Mouse (Mus musculus): Measurements from ENCODE around the gene Kctd21.
A peak's percentile ranks its signal among the peaks of the same experiment; 100 is the strongest.

The Kctd21 gene

DNA sequence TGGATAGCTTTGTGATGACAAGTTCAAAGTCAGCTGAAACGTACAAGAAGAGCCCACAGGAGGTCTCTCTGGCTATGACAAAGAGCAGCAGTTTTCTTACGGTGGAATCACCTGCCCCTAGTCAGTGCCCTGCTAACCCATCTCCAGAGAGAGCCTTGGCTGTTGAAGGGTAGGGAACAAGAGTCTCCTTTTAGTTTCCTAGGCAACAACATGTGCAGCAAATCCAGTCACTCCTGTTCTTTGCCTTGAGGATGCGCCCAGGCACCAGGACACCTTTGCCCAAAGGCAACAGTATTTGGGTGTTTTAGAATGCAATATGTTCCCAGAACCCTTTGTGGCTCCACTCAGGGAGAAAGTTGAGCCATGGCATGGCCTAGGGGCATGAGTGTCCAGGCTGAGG lies 16.2 kb downstream of the Kctd21 start:
- DNase-seq (ENCODE audit: low spot score in 2 of 2), result no peak

DNA sequence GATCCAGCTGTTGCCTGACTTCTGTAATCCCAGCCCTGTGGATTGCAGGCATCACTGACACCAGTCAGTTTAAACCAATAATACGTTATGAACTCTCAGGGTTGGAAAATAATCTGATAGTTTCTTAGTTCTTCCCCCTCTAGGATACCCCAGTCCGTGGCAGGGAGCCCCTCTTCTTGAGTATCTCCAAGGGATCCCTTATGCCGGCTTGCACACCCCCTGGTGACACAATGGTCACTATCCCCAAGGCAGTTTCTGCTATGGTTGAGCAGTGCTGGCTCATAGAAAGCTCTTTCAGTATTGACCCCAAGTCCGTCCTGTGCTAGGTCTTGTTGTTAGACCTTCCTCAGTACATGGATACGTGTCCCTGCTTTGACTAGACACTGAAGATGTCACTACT lies 16.7 kb downstream of the Kctd21 start:
- no peak for DNase-seq (ENCODE audit: low spot score in 2 of 2)

DNA sequence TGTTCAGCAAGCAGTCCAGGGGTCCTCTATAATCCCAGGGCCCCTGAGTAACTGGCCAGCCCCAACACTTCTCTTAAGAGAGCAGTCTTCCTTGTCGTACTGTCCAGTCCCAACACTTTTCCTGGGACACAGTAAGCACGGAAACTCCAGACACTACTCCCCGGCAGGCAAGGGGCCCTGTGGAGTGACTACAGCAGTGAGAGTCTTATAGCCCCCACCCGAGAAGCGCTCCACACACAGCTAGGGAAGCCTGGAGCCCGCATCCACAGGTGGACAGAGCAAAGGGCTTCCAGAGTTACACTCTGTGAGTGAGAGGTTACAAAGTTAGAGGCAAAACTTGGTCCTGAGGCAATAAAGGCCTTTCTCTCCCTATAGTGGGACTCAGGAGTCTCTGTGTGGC lies 17.3 kb downstream of the Kctd21 start:
- no peak for DNase-seq (ENCODE audit: low spot score in 2 of 2)

DNA sequence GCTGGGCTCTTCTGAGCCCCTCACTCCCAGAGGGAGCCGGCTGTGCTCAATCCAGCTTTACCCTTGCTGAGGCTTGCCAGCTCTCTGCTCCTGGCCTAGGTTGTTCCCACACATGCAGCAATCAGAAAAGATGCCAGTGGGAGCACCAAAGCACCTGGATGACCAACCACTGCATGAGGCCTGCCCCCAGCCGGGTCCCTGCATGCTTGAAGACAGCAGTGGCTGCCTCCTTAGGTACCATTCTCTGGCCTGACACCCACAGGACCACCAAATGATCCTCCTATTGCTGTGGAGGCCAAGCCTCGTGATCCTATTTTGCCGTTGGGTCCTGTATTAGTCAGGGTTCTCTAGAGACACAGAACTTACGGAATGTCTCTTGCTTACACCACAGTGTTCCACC lies 18.8 kb downstream of the Kctd21 start:
- DNase-seq (ENCODE audit: low spot score in 2 of 2), result no peak

DNA sequence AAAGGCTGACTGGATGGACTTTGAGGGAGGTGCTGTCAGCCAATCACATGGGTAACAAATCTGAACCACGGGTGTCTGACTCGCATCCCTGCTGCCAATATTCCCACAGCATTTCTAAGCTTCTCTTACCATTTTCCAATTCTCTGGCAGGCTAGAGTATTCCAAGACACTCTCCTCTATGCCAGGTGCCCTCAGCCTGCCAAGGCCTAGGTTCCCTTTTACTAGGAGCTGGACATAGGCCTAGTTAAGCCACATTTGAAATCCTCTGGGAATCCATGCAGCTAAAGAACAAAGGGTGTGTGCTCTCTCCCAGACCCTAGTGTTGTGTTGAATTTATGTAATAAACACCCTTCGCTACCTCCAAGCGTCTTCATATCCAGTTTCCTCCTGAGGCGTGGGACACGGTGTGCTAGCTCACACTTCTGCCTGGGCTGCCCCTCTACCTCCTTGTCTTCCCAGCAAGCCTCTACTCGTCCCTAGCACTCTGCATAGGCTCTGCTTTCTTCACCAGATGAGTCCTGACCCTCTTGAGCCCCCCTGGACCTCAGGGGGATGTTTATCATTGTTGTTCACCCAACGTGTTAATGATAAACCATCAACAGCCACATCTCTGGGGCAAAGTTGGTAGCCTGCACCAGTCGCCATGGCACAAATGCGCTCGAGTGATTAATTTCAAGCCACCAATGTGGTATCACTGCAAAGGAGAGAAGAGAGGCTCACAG lies 19.8 kb downstream of the Kctd21 start:
- no peak for DNase-seq (ENCODE audit: low spot score in 2 of 2)

DNA sequence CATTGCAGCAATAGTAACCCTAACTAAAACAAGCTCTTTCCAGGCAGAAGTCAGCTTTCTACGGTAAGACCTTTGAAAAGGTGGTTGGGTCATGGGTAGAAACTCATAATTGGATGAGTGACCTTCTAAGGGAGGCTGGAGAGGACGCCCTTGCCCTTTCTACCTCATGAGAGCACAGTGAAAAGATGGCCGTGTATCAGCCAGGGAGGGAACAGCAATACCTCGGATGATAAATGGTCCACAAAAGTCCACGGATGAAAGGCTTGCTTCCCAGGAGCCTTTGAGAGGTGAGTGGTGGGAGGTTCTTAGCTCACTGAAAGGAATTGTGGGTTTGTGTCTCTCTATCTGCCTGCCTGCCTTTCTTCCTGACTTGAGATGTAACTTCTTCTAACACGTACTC lies 21.2 kb downstream of the Kctd21 start:
- DNase-seq (ENCODE audit: low spot score in 2 of 2), result no peak

DNA sequence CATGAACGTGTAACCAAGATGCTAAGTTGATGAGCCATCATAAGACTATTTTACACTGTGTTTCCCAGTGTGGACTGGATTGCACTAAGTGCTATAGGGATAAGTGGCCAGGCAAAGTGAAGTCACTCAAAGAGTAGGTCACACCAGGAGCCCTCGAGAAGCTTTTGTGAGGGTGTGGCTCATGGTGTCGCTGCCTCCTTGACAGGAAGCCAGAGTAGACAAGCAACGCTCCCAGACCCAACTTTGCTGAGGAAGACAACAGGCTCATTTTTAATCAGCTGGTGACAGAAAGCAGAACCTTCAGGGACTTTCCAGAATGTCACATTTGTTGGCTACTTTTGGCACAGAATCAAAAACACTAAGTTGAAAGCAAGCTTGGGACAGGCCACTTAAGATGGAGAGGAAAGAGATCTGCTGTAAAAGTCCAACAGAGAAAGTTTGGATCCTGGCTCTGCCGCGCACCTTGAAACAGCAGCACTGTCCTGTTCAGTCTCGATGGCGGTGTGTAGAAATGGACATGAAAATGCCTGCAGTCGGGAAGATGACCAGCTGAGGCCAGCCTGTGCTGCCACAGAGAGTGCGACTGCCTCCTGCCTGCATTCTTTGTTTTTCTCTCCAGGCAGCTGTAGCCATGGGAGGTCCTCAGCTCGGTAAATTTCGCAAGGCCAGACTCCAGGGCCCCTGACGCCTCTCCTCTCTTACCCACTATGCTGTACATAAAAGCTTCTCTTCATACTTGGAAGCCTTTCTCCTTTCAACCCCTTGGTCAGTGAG lies 23.1 kb downstream of the Kctd21 start:
- no peak for DNase-seq (ENCODE audit: low spot score in 2 of 2)

DNA sequence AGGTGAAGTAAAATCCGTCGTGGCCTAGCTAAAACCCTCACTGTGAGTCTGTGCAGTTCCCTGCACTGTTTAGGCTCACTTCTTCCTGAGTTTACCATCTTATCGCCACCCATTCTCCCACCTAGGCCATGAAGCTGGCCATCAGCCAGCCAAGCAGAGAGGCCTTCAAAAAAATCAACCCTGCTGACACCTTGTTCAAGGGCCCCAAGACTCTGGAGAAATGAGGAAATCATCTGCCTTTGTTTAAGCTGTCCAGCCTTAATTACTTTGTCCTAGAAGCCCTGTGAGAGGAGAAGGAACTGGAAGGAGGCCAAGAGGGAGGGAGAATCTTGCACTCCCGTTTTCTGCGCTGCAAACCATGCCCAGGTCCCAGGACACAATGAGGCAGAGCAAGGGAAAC lies 24.1 kb downstream of the Kctd21 start:
- DNase-seq (ENCODE audit: low spot score in 2 of 2), result no peak

DNA sequence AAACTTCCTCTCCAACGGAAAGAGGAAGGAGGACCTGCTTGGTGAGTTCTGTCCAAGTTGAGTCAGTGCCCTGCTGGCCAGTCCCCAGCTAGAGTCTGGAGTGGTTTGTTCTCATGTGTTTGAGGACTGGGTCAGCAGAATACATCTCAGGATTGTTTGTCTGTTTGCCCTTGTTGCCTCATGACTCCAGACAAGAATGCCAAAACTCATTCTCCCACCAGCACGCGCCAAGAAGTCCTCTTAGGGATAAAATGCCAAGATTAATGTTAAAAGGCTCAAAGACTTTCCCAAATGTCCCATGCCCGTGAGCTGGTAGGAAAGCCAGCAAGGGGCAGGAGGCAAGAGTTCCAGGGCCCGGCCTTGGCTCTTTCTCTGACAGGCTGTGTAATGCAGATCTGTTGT lies 24.7 kb downstream of the Kctd21 start:
- no peak for DNase-seq (ENCODE audit: low spot score in 2 of 2)

DNA sequence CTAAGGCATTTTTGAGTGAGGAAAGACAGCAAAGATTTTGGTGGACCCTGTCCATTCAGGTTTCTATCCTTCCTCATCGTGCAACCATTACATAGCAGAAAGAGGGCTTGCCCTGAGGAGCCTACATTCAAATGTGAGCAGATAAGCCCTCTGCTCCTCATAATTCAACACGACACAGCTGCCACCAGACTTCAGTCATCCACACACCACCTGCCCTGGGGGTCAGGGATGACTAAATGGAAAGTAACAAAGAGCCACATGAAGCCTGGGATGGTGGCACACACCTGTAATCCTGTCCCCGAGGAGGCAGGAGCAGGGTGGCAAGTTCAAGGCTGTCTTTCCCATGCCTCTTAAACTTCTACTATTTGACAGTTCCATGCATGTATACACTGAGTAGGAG lies 25.7 kb downstream of the Kctd21 start:
- no peak for DNase-seq (ENCODE audit: low spot score in 2 of 2)

DNA sequence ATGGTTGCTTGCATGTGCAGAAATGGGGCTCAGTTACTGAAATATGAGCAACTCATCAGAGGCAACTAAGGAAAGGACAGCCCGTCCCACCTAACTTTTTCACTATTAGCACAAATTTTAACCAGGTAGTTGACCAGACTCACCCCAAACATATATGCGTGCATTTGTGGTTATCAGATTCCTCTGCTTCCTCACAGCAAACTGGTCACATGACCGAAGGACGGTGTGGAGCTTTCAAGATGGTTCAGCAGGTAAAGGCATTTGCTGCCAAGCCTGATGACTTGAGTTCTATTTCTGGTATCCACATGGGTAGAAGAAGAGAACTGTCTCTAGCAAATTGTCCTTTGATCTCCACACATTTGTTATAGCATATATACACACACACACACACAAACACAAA lies 26.2 kb downstream of the Kctd21 start:
- DNase-seq (ENCODE audit: low spot score in 2 of 2), result no peak

DNA sequence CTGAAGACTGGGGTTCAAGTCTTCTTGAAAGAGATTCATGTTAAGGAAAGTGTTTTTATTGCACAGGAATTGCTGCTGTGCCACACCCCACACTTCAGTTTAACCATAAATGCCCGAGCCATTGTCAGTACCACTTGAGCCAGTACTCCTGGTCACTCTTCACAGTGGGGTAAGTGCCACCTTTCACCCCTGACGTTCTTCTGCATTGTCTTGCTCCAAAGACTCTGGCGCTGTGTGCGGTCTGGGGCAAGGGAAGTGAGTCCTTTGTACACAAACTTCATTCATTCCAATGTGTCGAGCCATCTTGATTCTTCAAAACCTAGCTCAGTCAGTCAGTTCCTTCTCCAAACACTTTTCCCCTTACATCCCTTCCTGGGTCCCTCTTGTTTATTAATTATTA lies 28.0 kb downstream of the Kctd21 start:
- no peak for DNase-seq (ENCODE audit: low spot score in 2 of 2)

DNA sequence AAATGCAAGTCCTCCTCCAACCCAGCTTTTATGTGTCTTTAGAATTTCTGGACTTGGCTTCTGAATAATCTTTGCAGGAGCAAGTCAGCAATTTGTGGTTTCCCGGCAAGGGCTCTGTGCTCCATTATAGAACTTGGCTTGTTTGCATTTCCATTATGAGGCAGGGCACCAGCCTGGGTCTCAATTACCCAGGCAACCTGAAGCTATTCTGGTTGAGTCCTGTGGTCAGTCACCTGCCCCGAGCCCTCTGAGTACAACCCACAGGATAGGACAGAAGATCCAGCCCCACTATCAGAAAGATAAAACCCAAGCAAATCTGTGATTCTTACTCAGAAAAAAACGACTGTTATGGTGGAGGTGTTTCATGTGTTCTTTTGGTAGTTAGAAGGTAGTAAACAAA lies 28.8 kb downstream of the Kctd21 start:
- no peak for DNase-seq (ENCODE audit: low spot score in 2 of 2)

DNA sequence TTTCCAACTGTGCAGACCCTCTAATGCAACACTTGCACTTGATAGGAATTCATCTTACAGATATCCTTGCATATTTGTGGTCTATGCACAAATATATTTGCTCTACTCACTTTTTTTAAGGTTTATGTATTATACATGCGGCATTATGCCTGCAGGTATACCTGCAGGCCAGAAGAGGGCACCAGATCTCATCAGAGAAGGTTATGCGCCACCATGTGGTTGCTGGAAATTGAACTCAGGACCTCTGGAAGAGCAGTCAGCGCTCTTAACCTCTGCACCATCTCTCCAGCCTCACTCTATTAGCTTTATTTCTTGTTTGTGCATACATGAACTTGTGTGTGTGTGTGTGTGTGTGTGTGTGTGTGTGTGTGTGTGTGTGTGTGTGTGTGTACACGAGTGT lies 29.3 kb downstream of the Kctd21 start:
- DNase-seq (ENCODE audit: low spot score in 2 of 2), result peak in 1 of 2 experiments; percentile 28

DNA sequence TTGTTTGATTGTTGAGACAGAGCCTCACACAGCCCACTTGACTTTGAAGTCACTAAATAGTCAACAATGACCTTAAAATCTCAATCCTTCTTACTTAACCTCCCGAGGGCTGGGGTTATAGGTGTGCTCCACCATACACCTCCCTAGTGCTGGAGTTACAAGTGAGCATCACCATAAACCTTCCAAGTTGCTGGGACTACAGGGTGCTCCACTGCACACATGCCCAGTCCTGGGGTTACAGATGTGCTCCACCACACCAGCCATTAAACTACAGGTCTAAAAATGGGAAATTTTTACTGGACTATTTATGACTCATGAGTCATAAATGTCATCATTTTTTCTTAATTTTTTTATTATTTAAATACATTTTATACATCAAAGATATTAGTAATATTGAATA lies 33.8 kb downstream of the Kctd21 start:
- DNase-seq (ENCODE audit: low spot score in 2 of 2), result no peak

DNA sequence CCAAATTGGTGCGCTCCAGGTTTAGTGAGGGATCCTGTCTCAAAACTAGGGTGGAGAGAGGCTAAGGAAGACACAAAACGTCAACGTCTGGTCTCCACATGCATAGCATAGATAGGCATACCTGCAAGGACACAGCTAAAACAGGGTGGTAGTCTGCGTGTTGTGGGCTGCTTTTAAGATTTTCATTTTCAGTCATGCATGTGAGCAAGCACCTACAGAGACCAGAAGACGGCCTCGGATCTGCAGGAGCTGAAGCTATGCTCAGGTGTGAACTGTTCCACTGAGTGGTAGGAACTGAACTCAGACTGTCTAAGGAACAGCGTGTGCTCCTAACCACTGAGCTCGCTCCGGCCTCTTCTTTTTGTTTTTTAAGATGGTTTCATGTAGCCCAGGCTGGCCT lies 43.0 kb downstream of the Kctd21 start:
- no peak for DNase-seq (ENCODE audit: low spot score in 2 of 2)

DNA sequence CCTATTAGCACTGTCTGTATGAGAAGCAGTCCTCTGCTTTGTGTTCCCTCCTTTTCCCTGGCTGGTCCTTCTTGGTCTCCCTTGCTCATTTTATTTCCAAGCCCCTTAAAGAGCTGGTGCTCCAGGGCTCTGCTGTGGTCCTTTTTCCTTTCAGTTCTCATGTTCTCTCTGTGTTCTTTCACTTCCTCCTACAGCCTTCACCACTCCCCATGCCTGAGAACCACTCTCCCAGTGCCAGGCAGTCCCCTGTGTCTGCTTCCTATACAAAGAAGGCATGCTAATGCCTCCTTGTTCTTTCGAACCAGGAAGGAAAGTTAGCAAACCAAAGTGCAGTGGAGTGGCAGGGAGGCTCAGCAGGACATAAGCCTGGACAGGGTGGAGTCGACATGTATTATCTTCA lies 43.8 kb downstream of the Kctd21 start:
- no peak for DNase-seq (ENCODE audit: low spot score in 2 of 2)

DNA sequence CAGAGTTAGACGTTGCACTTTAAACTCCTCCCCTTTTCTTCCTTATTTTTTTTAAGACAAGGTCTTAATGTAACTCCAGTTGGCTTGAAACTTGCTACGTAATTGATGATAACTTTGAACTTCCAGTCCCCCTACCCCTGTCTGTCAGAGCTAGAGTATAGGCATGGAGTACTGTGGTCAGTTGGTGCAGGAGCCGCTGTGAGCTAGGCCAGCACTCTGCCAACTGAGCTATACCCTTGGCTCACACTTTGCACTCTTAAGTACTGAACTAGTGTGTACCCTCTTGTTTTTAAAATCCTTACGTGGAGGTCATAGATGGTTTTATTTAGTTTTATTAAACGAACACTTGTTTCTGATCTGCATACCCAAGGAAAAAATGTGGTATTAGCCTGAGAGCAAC lies 47.2 kb downstream of the Kctd21 start:
- DNase-seq (ENCODE audit: low spot score in 2 of 2), result no peak

DNA sequence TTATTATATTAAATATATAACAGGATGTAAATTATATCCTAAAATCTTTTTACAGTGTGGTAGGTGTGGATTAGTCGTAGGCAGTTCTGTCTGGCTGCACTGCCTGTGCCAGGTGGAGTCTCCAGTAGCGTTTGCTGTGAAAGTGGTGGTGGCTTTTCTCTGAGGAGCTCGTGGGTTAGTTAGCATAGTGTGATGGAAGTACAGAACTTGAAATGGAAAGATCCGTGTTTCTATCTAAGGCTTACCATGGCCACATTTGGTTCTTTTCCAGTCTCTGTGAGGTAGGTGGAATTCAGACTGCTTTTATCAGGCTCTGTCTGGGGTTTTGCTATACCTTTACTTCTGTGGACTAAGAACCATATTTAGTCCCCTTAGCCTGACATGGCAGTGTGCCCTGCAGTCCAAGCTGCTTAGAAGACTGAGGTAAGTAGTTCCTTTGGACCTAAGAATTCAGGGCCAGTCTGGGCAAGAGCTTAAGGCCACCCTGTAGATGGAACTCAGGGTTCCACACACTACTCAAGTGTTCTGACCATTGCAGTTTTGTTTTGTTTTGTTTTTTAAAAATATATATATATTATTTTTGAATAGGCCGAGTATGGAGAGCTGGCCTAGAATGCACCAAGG lies 48.5 kb downstream of the Kctd21 start:
- DNase-seq (ENCODE audit: low spot score in 2 of 2), result no peak

DNA sequence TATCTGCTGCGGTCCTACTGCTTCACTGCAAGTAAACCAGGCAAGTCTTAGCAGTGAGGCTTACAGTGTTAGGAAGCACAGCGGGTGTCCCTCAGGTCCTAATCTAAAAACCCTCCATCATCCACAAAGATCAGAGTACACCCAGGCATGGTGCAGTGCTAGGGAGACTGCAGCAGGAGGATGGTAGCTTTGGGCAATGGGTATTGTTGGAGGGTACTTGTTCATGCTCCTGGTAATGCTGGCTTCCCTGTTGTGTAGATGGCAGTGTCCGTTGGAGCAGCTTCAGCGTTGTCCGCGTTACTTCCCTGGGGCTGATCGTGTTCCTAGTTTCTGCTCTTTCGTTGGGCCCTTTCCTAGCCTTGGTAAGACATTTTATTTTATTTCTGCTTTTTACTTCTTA lies 50.5 kb downstream of the Kctd21 start:
- DNase-seq (ENCODE audit: low spot score in 2 of 2), result no peak

DNA sequence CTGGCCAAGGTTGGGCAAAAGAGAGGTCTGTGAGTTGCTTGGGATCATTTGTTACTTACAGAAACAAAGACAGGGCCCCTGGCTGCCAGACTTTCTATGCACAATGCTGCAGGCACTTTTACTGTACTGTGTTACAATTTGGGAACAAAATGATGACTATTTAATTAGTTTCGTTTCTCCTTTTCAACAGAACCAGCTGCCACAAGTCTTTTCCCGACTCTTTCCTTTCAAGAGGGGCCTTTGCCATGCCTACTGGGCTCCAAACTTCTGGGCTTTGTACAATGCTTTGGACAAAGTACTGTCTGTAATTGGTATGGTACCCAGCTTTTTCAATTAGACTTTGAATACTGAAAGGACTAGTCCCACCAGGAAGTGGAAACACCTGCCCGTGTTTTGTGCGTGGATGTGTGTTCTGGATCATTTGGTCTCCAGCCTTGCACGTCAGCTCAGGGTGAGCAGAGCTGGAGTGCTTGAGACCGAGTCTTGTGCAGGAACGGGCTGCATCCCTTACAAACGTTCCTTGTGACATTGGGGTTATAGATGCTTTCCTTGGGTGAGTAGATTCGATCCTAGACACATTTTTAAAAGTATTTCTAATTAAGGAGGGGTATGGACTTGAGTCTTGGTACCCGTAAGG lies 51.5 kb downstream of the Kctd21 start:
- no peak for DNase-seq (ENCODE audit: low spot score in 2 of 2)

DNA sequence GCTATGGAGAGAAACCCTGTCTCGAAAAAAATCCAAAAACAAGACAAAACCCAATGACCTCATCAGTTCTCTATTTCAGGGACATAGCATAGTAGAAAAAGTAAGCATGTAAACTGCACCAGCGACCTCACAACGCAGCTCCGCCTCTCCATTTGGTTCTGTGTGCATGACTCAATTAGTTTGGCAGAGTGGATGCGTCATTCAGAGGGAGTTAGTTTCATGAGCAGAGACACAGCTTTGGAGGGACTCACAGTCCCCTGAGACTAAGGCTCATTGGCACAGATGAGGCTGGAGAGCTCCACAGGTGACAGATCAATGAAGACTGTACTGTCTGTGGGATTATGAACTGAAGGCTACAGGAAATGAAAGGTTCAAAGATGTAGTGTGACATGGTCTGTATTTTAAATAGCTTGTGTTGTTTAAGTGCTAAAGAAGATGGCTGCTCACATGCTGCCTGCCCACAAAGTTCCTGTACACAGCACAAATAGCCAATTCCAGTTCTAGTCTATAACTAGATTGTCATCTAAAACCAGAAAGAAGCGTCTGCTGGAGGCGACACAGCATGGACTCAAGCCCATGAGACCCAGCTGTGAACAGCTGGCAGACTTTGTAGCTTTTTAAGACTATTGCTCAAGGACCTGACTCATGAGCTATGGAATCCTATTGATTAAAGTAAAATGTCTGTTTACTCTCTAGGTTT lies 54.1 kb downstream of the Kctd21 start:
- no peak for DNase-seq (ENCODE audit: low spot score in 2 of 2)

Data from cerebellum, postnatal 4 days (tissue).